12 mouse cellular contexts compared by ENCODE assay signal in genomic region chr6:100212820-100213219, GRCm38 (mm10).
DNase-seq lines count a peak whose midpoint lies in the region; ATAC-seq and TF ChIP-seq lines count a peak whose summit lies in the region.
"Had no signal": no experiment of that assay in that cellular context is flagged by ENCODE, and none has a peak within 500 bp of the region (broad histone marks: within the 10 kb centered on the region; RNA-seq: fewer than 3 reads in every experiment).

No protein-coding gene starts in this region.

- 17% methylated on average over 7 of the region's 7 CpGs for WGBS in heart, embryonic 10.5 days
- 6% methylated on average over 7 of the region's 7 CpGs for WGBS in limb, embryonic 14.5 days

- TF ChIP-seq POLR2A in limb, embryonic 14.5 days (IDR thresholded peaks at IDR 0.05; ENCODE audit: borderline replicate concordance, extremely low read depth, insufficient read depth, insufficient read length) = no peak

- H3K27me3 ChIP-seq in heart, embryonic 10.5 days (ENCODE audit: insufficient read depth, poor library complexity, severe bottlenecking) = peaks cover 36% of the 10 kb centered on the region
- H3K27me3 ChIP-seq in limb, embryonic 14.5 days (ENCODE audit: control insufficient read depth, insufficient read depth, low read length) = no peaks in the 10 kb centered on the region; the same call in 1 of the 2 replicates

- H3K4me2 ChIP-seq in limb, embryonic 14.5 days (replicated peaks; ENCODE audit: low read depth, low read length, severe bottlenecking) = no peak overlapping the region
- H3K4me2 ChIP-seq: embryonic facial prominence, embryonic 12.5 days; liver, embryonic 15.5 days had no signal

- H3K27ac ChIP-seq in heart, embryonic 10.5 days = peak overlapping the region; percentile 76
- no peak overlapping the region for H3K27ac ChIP-seq in limb, embryonic 14.5 days (replicated peaks; ENCODE audit: low read depth, low read length)
- H3K27ac ChIP-seq: embryonic facial prominence, embryonic 12.5 days; liver, embryonic 15.5 days had no signal

- H3K9ac ChIP-seq in limb, embryonic 14.5 days (ENCODE audit: low read depth, low read length, severe bottlenecking) = no peak overlapping the region
- H3K9ac ChIP-seq: embryonic facial prominence, embryonic 12.5 days; liver, embryonic 15.5 days had no signal

- H3K36me3 ChIP-seq in heart, embryonic 10.5 days = no peaks in the 10 kb centered on the region
- no peaks in the 10 kb centered on the region for H3K36me3 ChIP-seq in limb, embryonic 14.5 days (ENCODE audit: control insufficient read depth, insufficient read depth, low read length)
- H3K36me3 ChIP-seq: embryonic facial prominence, embryonic 12.5 days; liver, embryonic 15.5 days had no signal

- ATAC-seq in limb, embryonic 14.5 days (ENCODE audit: low FRiP score, low read depth) = peak; percentile 32; the same call in 1 of the 2 replicates
- no peak for ATAC-seq in cerebellum, adult (ENCODE audit: insufficient number of reproducible peaks, low FRiP score, low TSS enrichment)
- ATAC-seq: Patski had no signal

- peaks cover 65% of the 10 kb centered on the region for H3K4me1 ChIP-seq in heart, embryonic 10.5 days
- peaks cover 42% of the 10 kb centered on the region for H3K4me1 ChIP-seq in limb, embryonic 14.5 days (ENCODE audit: control insufficient read depth, insufficient read depth, low read length)

- H3K4me3 ChIP-seq in heart, embryonic 10.5 days = no peak overlapping the region
- no peak overlapping the region for H3K4me3 ChIP-seq in limb, embryonic 14.5 days (replicated peaks; ENCODE audit: low read length)
- H3K4me3 ChIP-seq: embryonic facial prominence, embryonic 12.5 days; liver, embryonic 15.5 days had no signal

- H3K9me3 ChIP-seq in heart, embryonic 10.5 days = no peaks in the 10 kb centered on the region
- H3K9me3 ChIP-seq in limb, embryonic 14.5 days (ENCODE audit: control insufficient read depth, low read length) = no peaks in the 10 kb centered on the region
- H3K9me3 ChIP-seq: embryonic facial prominence, embryonic 12.5 days; liver, embryonic 15.5 days had no signal

- no peak for DNase-seq in heart, embryonic 10.5 days (ENCODE audit: low spot score)
- no peak for DNase-seq in heart, adult 9 months (ENCODE audit: low spot score in 2 of 2)
- peak; percentile 34 for DNase-seq in thymus, postnatal 14 days
- no peak for DNase-seq in thymus, adult 18-20 months
- DNase-seq in limb, embryonic 14.5 days (ENCODE audit: low spot score) = no peak
- no peak for DNase-seq in ovary, postnatal 36 days (ENCODE audit: low spot score)
- DNase-seq in right cerebral cortex, adult 18-20 months = no peak
- DNase-seq: layer of hippocampus, adult 9-11 months had no signal
